Mouse (Mus musculus): ENCODE data around the gene Esyt1. TPM values are rescaled to one million over a fixed set of nuclear protein-coding genes. Genes with fewer than 3 reads are reported as not detected.
"Not testable (repeated sequence)": the region's sequence is repeated elsewhere in the genome, so short reads cannot be mapped to it uniquely, and the experiment has no call there.

The Esyt1 gene
- polyA plus RNA-seq (2014; fragmentation: Nextera tagmentation; extraction: Ambion mirVana): 10.0 and 25.9 TPM in 2 replicates

- H3K9ac ChIP-seq (replicated peaks; ENCODE audit: low read depth, low read length): peak within 1 kb of the TSS; percentile 62
- no peaks in the 10 kb centered on the region for H3K27me3 ChIP-seq (ENCODE audit: control insufficient read depth, insufficient read depth, low read length)
- peak within 1 kb of the TSS; percentile 60 for H3K27ac ChIP-seq (ENCODE audit: low read depth, low read length)
- no peaks in the 10 kb centered on the region for H3K36me3 ChIP-seq (ENCODE audit: control insufficient read depth, insufficient read depth, low read length)
- peaks cover 7% of the 10 kb centered on the region; the same call in 1 of the 2 replicates for H3K4me1 ChIP-seq (ENCODE audit: control insufficient read depth, insufficient read depth, low read length)
- peak; percentile 96 for ATAC-seq (ENCODE audit: low read depth)
- peak within 1 kb of the TSS; percentile 99 for H3K4me2 ChIP-seq (ENCODE audit: low read depth, low read length)
- no peaks in the 10 kb centered on the region for H3K9me3 ChIP-seq (ENCODE audit: control insufficient read depth, low read length)
- peak within 1 kb of the TSS; percentile 65 for H3K4me3 ChIP-seq (ENCODE audit: low read depth, low read length)
- WGBS: under 1% methylated on average over 36 of the region's 37 CpGs
These were observed at the start of gene Esyt1 for GRCm38 (mm10) chr10:128525671-128526308. Gene Esyt1 (minus strand): TSS chr10:128525871.

GRCm38 (mm10) chr10:128575063-128575462, 49.4 kb upstream of the Esyt1 start:
- no peaks in the 10 kb centered on the region for H3K9me3 ChIP-seq (ENCODE audit: control insufficient read depth, low read length)
- no peak overlapping the region for H3K4me2 ChIP-seq (ENCODE audit: low read depth, low read length)
- no peaks in the 10 kb centered on the region for H3K4me1 ChIP-seq (ENCODE audit: control insufficient read depth, insufficient read depth, low read length)
- no peak for ATAC-seq (ENCODE audit: low read depth)
- 93% methylated on average over 2 of the region's 2 CpGs for WGBS
- no peak overlapping the region for H3K27ac ChIP-seq (ENCODE audit: low read depth, low read length)
- H3K27me3 ChIP-seq (ENCODE audit: control insufficient read depth, insufficient read depth, low read length): no peaks in the 10 kb centered on the region
- H3K4me3 ChIP-seq (ENCODE audit: low read depth, low read length): no peak overlapping the region
- no peak overlapping the region for H3K9ac ChIP-seq (replicated peaks; ENCODE audit: low read depth, low read length)
- no peaks in the 10 kb centered on the region for H3K36me3 ChIP-seq (ENCODE audit: control insufficient read depth, insufficient read depth, low read length)

- H3K27me3 ChIP-seq (ENCODE audit: control insufficient read depth, insufficient read depth, low read length): no peaks in the 10 kb centered on the region
- H3K4me3 ChIP-seq (ENCODE audit: low read depth, low read length): peak within 1 kb of the TSS; percentile 76
- H3K4me1 ChIP-seq (ENCODE audit: control insufficient read depth, insufficient read depth, low read length): peaks cover 9% of the 10 kb centered on the region
- H3K36me3 ChIP-seq (ENCODE audit: control insufficient read depth, insufficient read depth, low read length): peaks cover 11% of the 10 kb centered on the region
- peak within 1 kb of the TSS; percentile 84 for H3K9ac ChIP-seq (replicated peaks; ENCODE audit: low read depth, low read length)
- no peaks in the 10 kb centered on the region for H3K9me3 ChIP-seq (ENCODE audit: control insufficient read depth, low read length)
- peak within 1 kb of the TSS; percentile 82 for H3K4me2 ChIP-seq (ENCODE audit: low read depth, low read length)
- ATAC-seq (ENCODE audit: low read depth): peak; percentile 99
- peak within 1 kb of the TSS; percentile 84 for H3K27ac ChIP-seq (ENCODE audit: low read depth, low read length)
- WGBS: under 1% methylated on average over 58 of the region's 58 CpGs
These were observed 40.3 kb upstream of the Esyt1 start, which contains the start of gene Pa2g4 for GRCm38 (mm10) chr10:128565788-128566531. Gene Pa2g4 (minus strand): TSS chr10:128565987.

GRCm38 (mm10) chr10:128565206-128565787, 39.6 kb upstream of the Esyt1 start:
- H3K4me3 ChIP-seq (ENCODE audit: low read depth, low read length): peak overlapping the region; percentile 76
- H3K9me3 ChIP-seq (ENCODE audit: control insufficient read depth, low read length): no peaks in the 10 kb centered on the region
- peak overlapping the region; percentile 82 for H3K4me2 ChIP-seq (ENCODE audit: low read depth, low read length)
- H3K9ac ChIP-seq (replicated peaks; ENCODE audit: low read depth, low read length): peak overlapping the region; percentile 84
- peaks cover 9% of the 10 kb centered on the region for H3K4me1 ChIP-seq (ENCODE audit: control insufficient read depth, insufficient read depth, low read length)
- under 1% methylated on average over 46 of the region's 46 CpGs for WGBS
- H3K27ac ChIP-seq (ENCODE audit: low read depth, low read length): peak overlapping the region; percentile 78
- H3K36me3 ChIP-seq (ENCODE audit: control insufficient read depth, insufficient read depth, low read length): peaks cover 18% of the 10 kb centered on the region
- no peaks in the 10 kb centered on the region for H3K27me3 ChIP-seq (ENCODE audit: control insufficient read depth, insufficient read depth, low read length)
- ATAC-seq (ENCODE audit: low read depth): peak; percentile 58

GRCm38 (mm10) chr10:128563544-128563943, 37.9 kb upstream of the Esyt1 start:
- H3K4me3 ChIP-seq (ENCODE audit: low read depth, low read length): no peak overlapping the region
- no peaks in the 10 kb centered on the region for H3K9me3 ChIP-seq (ENCODE audit: control insufficient read depth, low read length)
- H3K27ac ChIP-seq (ENCODE audit: low read depth, low read length): no peak overlapping the region
- 90% methylated on average over 6 of the region's 6 CpGs for WGBS
- H3K4me1 ChIP-seq (ENCODE audit: control insufficient read depth, insufficient read depth, low read length): peaks cover 9% of the 10 kb centered on the region
- no peak for ATAC-seq (ENCODE audit: low read depth)
- H3K9ac ChIP-seq (replicated peaks; ENCODE audit: low read depth, low read length): no peak overlapping the region
- no peak overlapping the region for H3K4me2 ChIP-seq (ENCODE audit: low read depth, low read length)
- H3K36me3 ChIP-seq (ENCODE audit: control insufficient read depth, insufficient read depth, low read length): peaks cover 30% of the 10 kb centered on the region
- H3K27me3 ChIP-seq (ENCODE audit: control insufficient read depth, insufficient read depth, low read length): no peaks in the 10 kb centered on the region

GRCm38 (mm10) chr10:128556963-128557362, 31.3 kb upstream of the Esyt1 start:
- Histone ChIP-seq H3K27me3 (ENCODE audit: control insufficient read depth, insufficient read depth, low read length) (no peaks in the 10 kb centered on the region), H3K9ac (replicated peaks; ENCODE audit: low read depth, low read length) (no peak overlapping the region), H3K4me2 (ENCODE audit: low read depth, low read length) (no peak overlapping the region), H3K4me3 (ENCODE audit: low read depth, low read length) (no peak overlapping the region), H3K27ac (ENCODE audit: low read depth, low read length) (no peak overlapping the region), H3K9me3 (ENCODE audit: control insufficient read depth, low read length) (no peaks in the 10 kb centered on the region), H3K36me3 (ENCODE audit: control insufficient read depth, insufficient read depth, low read length) (peaks cover 38% of the 10 kb centered on the region), H3K4me1 (ENCODE audit: control insufficient read depth, insufficient read depth, low read length) (no peaks in the 10 kb centered on the region)
- ATAC-seq (ENCODE audit: low read depth): no peak
- 91% methylated on average over 6 of the region's 6 CpGs for WGBS

GRCm38 (mm10) chr10:128556286-128556685, 30.6 kb upstream of the Esyt1 start:
- ATAC-seq (ENCODE audit: low read depth): no peak
- H3K9ac ChIP-seq (replicated peaks; ENCODE audit: low read depth, low read length): no peak overlapping the region
- no peak overlapping the region for H3K4me3 ChIP-seq (ENCODE audit: low read depth, low read length)
- no peak overlapping the region for H3K4me2 ChIP-seq (ENCODE audit: low read depth, low read length)
- H3K27me3 ChIP-seq (ENCODE audit: control insufficient read depth, insufficient read depth, low read length): no peaks in the 10 kb centered on the region
- H3K4me1 ChIP-seq (ENCODE audit: control insufficient read depth, insufficient read depth, low read length): no peaks in the 10 kb centered on the region
- H3K27ac ChIP-seq (ENCODE audit: low read depth, low read length): no peak overlapping the region
- peaks cover 34% of the 10 kb centered on the region for H3K36me3 ChIP-seq (ENCODE audit: control insufficient read depth, insufficient read depth, low read length)
- no peaks in the 10 kb centered on the region for H3K9me3 ChIP-seq (ENCODE audit: control insufficient read depth, low read length)

GRCm38 (mm10) chr10:128555567-128555966, 29.9 kb upstream of the Esyt1 start:
- H3K4me2 ChIP-seq (ENCODE audit: low read depth, low read length); H3K4me1 ChIP-seq (ENCODE audit: control insufficient read depth, insufficient read depth, low read length); H3K4me3 ChIP-seq (ENCODE audit: low read depth, low read length); H3K27ac ChIP-seq (ENCODE audit: low read depth, low read length); H3K9me3 ChIP-seq (ENCODE audit: control insufficient read depth, low read length); H3K27me3 ChIP-seq (ENCODE audit: control insufficient read depth, insufficient read depth, low read length); ATAC-seq (ENCODE audit: low read depth); H3K9ac ChIP-seq (replicated peaks; ENCODE audit: low read depth, low read length): not testable (repeated sequence)
- H3K36me3 ChIP-seq (ENCODE audit: control insufficient read depth, insufficient read depth, low read length): peaks cover 27% of the 10 kb centered on the region
- WGBS: 89% methylated on average over 1 of the region's 1 CpGs

All from neural tube, embryonic 14.5 days (tissue).